Mouse (Mus musculus): ENCODE data around the gene Nwd1. TPM values are rescaled to one million over a fixed set of nuclear protein-coding genes. Genes with fewer than 3 reads are reported as not detected.

Gene Nwd1
- total and polyA plus RNA-seq, 2 experiments from 2014 or later = 0.20 to 2.3 TPM

DNA sequence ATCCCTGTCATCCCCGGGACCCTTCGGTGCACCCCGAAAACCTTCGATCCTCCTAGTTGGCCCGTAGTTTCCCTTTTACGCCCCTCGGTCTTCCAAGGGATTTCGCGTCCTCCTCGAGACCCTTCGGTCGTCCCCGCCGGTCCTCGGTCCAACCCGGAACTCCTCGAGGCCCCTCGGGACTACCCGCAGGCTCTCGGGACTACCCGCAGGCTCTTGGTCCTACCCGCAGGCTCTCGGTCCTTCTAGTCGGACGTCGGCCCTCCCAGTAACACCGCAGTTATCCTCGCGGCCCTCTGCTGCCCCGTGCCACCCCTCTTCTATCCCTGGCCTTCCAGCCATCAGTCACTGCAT lies 77.1 kb downstream of the Nwd1 start:
- Histone ChIP-seq H3K9ac (replicated peaks; ENCODE audit: low read depth, low read length) (peak overlapping the region; percentile 96), H3K4me2 (ENCODE audit: low read depth, low read length) (peak overlapping the region; percentile 77), H3K27ac (ENCODE audit: low read depth) (no peak overlapping the region), H3K36me3 (replicated peaks; ENCODE audit: control insufficient read depth, insufficient read depth, low read length) (peaks cover 36% of the 10 kb centered on the region), H3K4me3 (ENCODE audit: low read depth, low read length) (peak overlapping the region; percentile 97), H3K9me3 (replicated peaks; ENCODE audit: control insufficient read depth, low read length) (no peaks in the 10 kb centered on the region), H3K27me3 (ENCODE audit: control insufficient read depth, insufficient read depth, low read length) (no peaks in the 10 kb centered on the region), H3K4me1 (ENCODE audit: control insufficient read depth, insufficient read depth) (peaks cover 5% of the 10 kb centered on the region; the same call in 1 of the 2 replicates)
- peak; percentile 13 for DNase-seq (ENCODE audit: low spot score)
- TF ChIP-seq EP300 (IDR thresholded peaks at IDR 0.05; ENCODE audit: low read depth) = no peak
- 0 out of 2 replicates have a peak, but pooled peaks have one; percentile 30 for ATAC-seq (ENCODE audit: insufficient read depth, low read depth)
- WGBS = under 1% methylated on average over 30 of the region's 30 CpGs

DNA sequence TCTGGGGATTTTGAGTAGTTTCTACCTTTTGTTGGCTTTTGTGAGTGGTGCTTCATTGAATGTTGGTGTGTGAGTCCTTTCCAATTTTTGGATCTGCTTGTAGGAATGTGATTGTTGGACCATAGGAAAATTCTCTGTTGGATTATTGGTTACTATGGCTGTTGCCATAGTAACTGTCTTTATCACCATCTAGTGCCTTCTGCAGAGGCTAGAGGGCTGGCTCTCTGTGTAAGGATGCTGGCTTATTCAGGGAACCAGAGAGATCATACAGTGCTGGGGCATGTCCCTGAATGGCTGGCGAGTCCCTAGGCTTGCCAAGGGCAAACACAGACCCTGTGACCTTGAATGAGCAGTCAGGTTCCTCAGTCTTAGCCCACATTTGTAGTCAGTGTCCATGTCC lies 82.1 kb downstream of the Nwd1 start:
- H3K4me3 ChIP-seq (ENCODE audit: low read depth, low read length) = no peak overlapping the region

GRCm38 (mm10) chr8:72735001-72735400 lies 88.5 kb downstream of the Nwd1 start:
- no peak overlapping the region for H3K9ac ChIP-seq (replicated peaks; ENCODE audit: low read depth, low read length)
- ATAC-seq (ENCODE audit: insufficient read depth, low read depth) (peak; percentile 67), DNase-seq (ENCODE audit: low spot score) (peak; percentile 52)
- peaks cover 98% of the 10 kb centered on the region for H3K36me3 ChIP-seq (replicated peaks; ENCODE audit: control insufficient read depth, insufficient read depth, low read length)
- H3K4me1 ChIP-seq (ENCODE audit: control insufficient read depth, insufficient read depth) = no peaks in the 10 kb centered on the region
- peak overlapping the region; percentile 46; the same call in 1 of the 2 replicates for H3K27ac ChIP-seq (ENCODE audit: low read depth)
- no peaks in the 10 kb centered on the region for H3K27me3 ChIP-seq (ENCODE audit: control insufficient read depth, insufficient read depth, low read length)
- H3K9me3 ChIP-seq (replicated peaks; ENCODE audit: control insufficient read depth, low read length) = no peaks in the 10 kb centered on the region
- H3K4me3 ChIP-seq (ENCODE audit: low read depth, low read length) = no peak overlapping the region
- WGBS = 66% methylated on average over 5 of the region's 5 CpGs
- TF ChIP-seq CTCF (IDR thresholded peaks at IDR 0.05; ENCODE audit: low read depth) (no peak; the same call in 1 of the 2 replicates), EP300 (IDR thresholded peaks at IDR 0.05; ENCODE audit: low read depth) (no peak)
- no peak overlapping the region for H3K4me2 ChIP-seq (ENCODE audit: low read depth, low read length)

More for the DNA sequence above, 82.1 kb downstream of the Nwd1 start:
- peaks cover 5% of the 10 kb centered on the region; the same call in 1 of the 2 replicates for H3K4me1 ChIP-seq (ENCODE audit: control insufficient read depth, insufficient read depth)
- H3K9me3 ChIP-seq (replicated peaks; ENCODE audit: control insufficient read depth, low read length) = no peaks in the 10 kb centered on the region
- 50% methylated on average over 1 of the region's 1 CpGs for whole genome bisulfite sequencing
- H3K27me3 ChIP-seq (ENCODE audit: control insufficient read depth, insufficient read depth, low read length) = no peaks in the 10 kb centered on the region
- TF ChIP-seq EP300 (IDR thresholded peaks at IDR 0.05; ENCODE audit: low read depth) = no peak
- TF ChIP-seq CTCF (IDR thresholded peaks at IDR 0.05; ENCODE audit: low read depth) = no peak
- H3K27ac ChIP-seq (ENCODE audit: low read depth) = no peak overlapping the region
- no peak overlapping the region for H3K9ac ChIP-seq (replicated peaks; ENCODE audit: low read depth, low read length)
- no peak for DNase-seq (ENCODE audit: low spot score)
- H3K36me3 ChIP-seq (replicated peaks; ENCODE audit: control insufficient read depth, insufficient read depth, low read length) = peaks cover 81% of the 10 kb centered on the region
- ATAC-seq (ENCODE audit: insufficient read depth, low read depth) = no peak
- no peak overlapping the region for H3K4me2 ChIP-seq (ENCODE audit: low read depth, low read length)

DNA sequence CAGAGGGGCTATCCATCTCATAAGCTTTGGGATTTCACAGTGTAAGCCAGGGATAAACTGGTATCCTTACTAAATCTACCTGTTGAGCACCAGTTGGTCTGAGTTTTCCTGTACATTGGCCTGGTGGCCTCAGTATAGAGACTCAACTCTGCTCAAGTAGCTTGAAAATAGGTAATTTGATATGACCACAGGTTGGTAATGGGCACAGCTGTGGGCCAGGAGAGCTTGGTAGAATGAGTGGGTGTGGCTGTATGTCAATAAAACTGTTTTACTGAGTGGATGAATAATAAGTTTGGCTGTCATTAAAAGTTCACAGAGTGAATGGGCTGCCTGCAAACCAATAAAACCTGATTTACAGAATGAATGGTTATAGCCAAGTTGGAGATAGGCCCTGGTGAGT lies 90.4 kb downstream of the Nwd1 start:
- no peak for DNase-seq (ENCODE audit: low spot score)
- Histone ChIP-seq H3K9ac (replicated peaks; ENCODE audit: low read depth, low read length) (no peak overlapping the region), H3K36me3 (replicated peaks; ENCODE audit: control insufficient read depth, insufficient read depth, low read length) (peaks cover 90% of the 10 kb centered on the region), H3K4me3 (ENCODE audit: low read depth, low read length) (no peak overlapping the region), H3K27me3 (ENCODE audit: control insufficient read depth, insufficient read depth, low read length) (no peaks in the 10 kb centered on the region), H3K4me2 (ENCODE audit: low read depth, low read length) (no peak overlapping the region), H3K9me3 (replicated peaks; ENCODE audit: control insufficient read depth, low read length) (no peaks in the 10 kb centered on the region), H3K4me1 (ENCODE audit: control insufficient read depth, insufficient read depth) (no peaks in the 10 kb centered on the region), H3K27ac (ENCODE audit: low read depth) (no peak overlapping the region)
- no peak for TF ChIP-seq EP300 (IDR thresholded peaks at IDR 0.05; ENCODE audit: low read depth)
- TF ChIP-seq CTCF (IDR thresholded peaks at IDR 0.05; ENCODE audit: low read depth) = no peak
- ATAC-seq (ENCODE audit: insufficient read depth, low read depth) = no peak

GRCm38 (mm10) chr8:72746061-72746460 lies 99.5 kb downstream of the Nwd1 start:
- Histone ChIP-seq H3K27me3 (ENCODE audit: control insufficient read depth, insufficient read depth, low read length) (no peaks in the 10 kb centered on the region), H3K36me3 (replicated peaks; ENCODE audit: control insufficient read depth, insufficient read depth, low read length) (peaks cover 94% of the 10 kb centered on the region), H3K9ac (replicated peaks; ENCODE audit: low read depth, low read length) (no peak overlapping the region), H3K4me3 (ENCODE audit: low read depth, low read length) (no peak overlapping the region), H3K9me3 (replicated peaks; ENCODE audit: control insufficient read depth, low read length) (no peaks in the 10 kb centered on the region), H3K27ac (ENCODE audit: low read depth) (no peak overlapping the region), H3K4me2 (ENCODE audit: low read depth, low read length) (no peak overlapping the region), H3K4me1 (ENCODE audit: control insufficient read depth, insufficient read depth) (no peaks in the 10 kb centered on the region)
- TF ChIP-seq CTCF (IDR thresholded peaks at IDR 0.05; ENCODE audit: low read depth) (peak; percentile 75), EP300 (IDR thresholded peaks at IDR 0.05; ENCODE audit: low read depth) (no peak)
- DNase-seq (ENCODE audit: low spot score) (peak; percentile 45), ATAC-seq (ENCODE audit: insufficient read depth, low read depth) (peak; percentile 34; the same call in 1 of the 2 replicates)
- WGBS = 48% methylated on average over 5 of the region's 5 CpGs

DNA sequence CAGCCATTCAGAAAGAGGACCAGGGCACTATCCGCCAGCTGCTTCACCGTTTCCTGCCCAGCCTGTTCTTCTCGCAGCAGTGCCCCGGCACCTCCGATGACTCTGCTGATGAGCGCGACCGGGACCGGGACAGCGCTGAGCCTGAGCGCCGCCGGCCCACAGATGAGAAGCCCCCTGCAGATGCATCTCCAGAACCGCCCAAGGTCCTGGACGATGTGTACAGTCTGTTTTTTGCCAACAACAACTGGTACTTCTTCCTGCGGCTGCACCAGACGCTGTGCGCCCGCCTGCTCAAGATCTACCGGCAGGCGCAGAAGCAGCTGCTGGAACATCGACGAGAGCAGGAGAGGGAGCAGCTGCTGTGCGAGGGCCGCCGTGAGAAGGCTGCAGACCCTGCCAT lies 103.3 kb downstream of the Nwd1 start:
- peaks cover 96% of the 10 kb centered on the region for H3K36me3 ChIP-seq (replicated peaks; ENCODE audit: control insufficient read depth, insufficient read depth, low read length)
- no peak for TF ChIP-seq CTCF (IDR thresholded peaks at IDR 0.05; ENCODE audit: low read depth)
- no peak for TF ChIP-seq EP300 (IDR thresholded peaks at IDR 0.05; ENCODE audit: low read depth)
- DNase-seq (ENCODE audit: low spot score) (no peak), ATAC-seq (ENCODE audit: insufficient read depth, low read depth) (no peak)
- no peak overlapping the region for H3K9ac ChIP-seq (replicated peaks; ENCODE audit: low read depth, low read length)
- WGBS = 87% methylated on average over 26 of the region's 26 CpGs
- no peaks in the 10 kb centered on the region for H3K4me1 ChIP-seq (ENCODE audit: control insufficient read depth, insufficient read depth)
- no peak overlapping the region for H3K27ac ChIP-seq (ENCODE audit: low read depth)
- H3K4me3 ChIP-seq (ENCODE audit: low read depth, low read length) = no peak overlapping the region
- no peaks in the 10 kb centered on the region for H3K9me3 ChIP-seq (replicated peaks; ENCODE audit: control insufficient read depth, low read length)
- H3K27me3 ChIP-seq (ENCODE audit: control insufficient read depth, insufficient read depth, low read length) = no peaks in the 10 kb centered on the region
- H3K4me2 ChIP-seq (ENCODE audit: low read depth, low read length) = no peak overlapping the region
